Comparison of ENCODE assay signal across 13 mouse cellular contexts in the genomic region with DNA sequence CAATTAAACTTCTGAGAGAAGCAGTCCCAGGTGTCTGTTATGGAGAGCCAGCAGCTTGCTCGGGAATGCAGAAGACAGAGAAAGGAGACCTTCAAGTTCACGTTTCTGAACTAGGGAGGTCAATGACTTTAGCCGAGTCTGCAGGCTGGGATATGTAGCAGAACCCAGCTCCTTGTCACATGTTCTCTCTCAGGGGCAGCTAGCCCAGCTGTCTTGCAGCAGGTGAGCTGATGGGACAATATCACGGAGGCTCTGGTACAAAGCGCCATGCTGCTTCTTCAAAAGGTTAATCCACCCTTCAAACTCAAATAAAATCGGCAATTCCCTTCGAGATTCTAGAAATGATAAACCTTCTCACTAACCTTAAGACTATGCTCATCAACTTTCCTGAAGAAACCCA.
"Had no signal": no experiment of that assay in that cellular context is flagged by ENCODE, and none has a peak within 500 bp of the region (broad histone marks: within the 10 kb centered on the region; RNA-seq: fewer than 3 reads in every experiment).

No protein-coding gene starts in this region.

- H3K9ac ChIP-seq: liver, embryonic 12.5 days; lung, embryonic 14.5 days; neural tube, embryonic 12.5 days had no signal

- DNase-seq: kidney, postnatal 25 days; layer of hippocampus, adult 9-11 months; layer of hippocampus, postnatal 36 days; lung, embryonic 14.5 days; lung, postnatal 10 days; lung, postnatal 4 days; midbrain, embryonic 14.5 days; right cerebral cortex, adult 18-20 months; right cerebral cortex, postnatal 25 days; thymus, postnatal 36 days had no signal

- ATAC-seq: liver, embryonic 12.5 days had no signal

- H3K27ac ChIP-seq: liver, embryonic 12.5 days; midbrain, embryonic 10.5 days; neural tube, embryonic 12.5 days had no signal

- H3K4me2 ChIP-seq: liver, embryonic 12.5 days; lung, embryonic 14.5 days; neural tube, embryonic 12.5 days had no signal

- H3K27me3 ChIP-seq: liver, embryonic 12.5 days had no signal

- H3K36me3 ChIP-seq: midbrain, embryonic 10.5 days; neural tube, embryonic 12.5 days had no signal

- H3K9me3 ChIP-seq: liver, embryonic 12.5 days; midbrain, embryonic 10.5 days; neural tube, embryonic 12.5 days had no signal

- H3K4me3 ChIP-seq: liver, embryonic 12.5 days; midbrain, embryonic 10.5 days; neural tube, embryonic 12.5 days had no signal
